Mouse (Mus musculus) heart, adult 9 months (tissue): ENCODE measurements around the gene Psd4.

ENCODE experiments used
- DNase-seq, 2 experiments: peaks; one replicate each; pipeline ENCODE4 v3.0.0; 2022; ENCODE audit warnings: low spot score in 2 of 2

The Psd4 gene

DNA sequence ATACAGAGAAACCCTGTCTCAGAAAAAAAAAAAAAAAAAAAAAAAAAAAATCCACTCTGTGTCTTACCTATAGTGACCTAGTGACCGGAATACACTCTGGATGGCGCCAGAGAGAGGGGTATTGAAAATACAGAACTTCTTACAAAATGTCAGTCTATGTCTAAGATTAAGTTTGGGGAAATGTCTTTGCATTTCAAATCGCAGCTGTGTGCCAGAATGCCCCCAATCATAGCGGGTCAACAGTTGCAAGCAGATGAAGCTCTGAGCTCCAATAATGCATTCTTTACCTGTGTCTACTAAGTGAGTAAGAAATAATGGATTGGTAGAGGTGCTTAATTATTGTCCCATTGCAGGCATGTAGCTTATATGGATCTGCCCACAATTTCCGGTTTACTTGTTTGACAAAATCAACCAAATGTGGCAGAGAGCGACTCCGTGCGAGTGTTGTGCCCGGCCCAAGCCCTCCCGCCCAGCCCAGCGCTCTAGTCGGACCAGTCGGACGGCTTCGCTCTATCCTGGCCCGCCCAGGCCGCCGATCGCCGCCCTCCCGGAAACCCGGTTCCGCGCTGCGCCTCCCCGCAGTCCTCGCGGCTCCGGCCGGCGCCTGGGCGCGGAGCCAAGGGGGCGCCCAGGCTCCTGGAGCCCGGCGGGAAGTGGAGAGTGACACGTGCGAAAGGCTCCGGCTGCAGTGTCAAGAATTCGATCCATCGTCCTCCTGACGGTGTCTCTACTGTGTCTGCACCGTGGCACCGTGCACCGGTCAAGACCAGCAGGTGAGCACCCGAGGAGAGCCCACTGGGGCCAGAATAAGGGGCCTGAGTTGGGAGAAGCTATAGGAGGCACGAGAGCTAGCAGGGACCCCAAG, at the start of gene Psd4:
Gene Psd4 (plus strand): TSS at position 551 of the 865 bp plus-strand sequence.
- peak; percentile 27 to 44 for DNase-seq

DNA sequence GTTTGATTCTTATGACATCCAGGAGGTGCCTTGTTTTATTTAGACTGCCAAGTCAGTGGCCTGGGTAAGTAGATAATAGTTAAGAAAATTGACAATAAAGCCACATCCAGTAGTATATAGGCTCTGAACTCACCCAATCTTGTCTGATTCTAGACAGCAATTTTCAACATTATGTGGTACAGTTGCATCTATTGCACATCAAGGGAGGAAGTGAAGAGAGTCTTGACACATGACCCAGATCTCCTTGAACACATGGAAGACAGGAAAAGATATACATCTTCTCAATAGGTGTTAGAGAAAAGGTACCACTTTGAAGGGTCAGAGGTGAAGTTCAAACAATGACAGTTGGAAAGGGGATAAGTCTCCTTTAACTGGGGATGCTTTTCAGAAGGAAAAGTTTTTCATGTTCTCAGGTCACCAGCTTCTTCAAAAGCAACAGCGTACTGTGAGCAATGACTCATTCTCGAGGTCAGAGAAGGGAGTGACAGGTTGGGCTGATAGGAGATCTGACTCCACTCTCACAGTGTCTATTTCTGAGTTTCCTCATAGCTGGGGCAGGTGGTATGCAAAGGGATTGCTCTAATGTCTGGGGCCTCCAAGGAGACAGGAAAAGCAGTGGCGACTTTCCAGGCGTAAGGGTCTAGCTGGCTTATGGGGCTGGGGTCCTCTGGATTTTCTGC, 49.3 kb upstream of the Psd4 start:
- DNase-seq = no peak

DNA sequence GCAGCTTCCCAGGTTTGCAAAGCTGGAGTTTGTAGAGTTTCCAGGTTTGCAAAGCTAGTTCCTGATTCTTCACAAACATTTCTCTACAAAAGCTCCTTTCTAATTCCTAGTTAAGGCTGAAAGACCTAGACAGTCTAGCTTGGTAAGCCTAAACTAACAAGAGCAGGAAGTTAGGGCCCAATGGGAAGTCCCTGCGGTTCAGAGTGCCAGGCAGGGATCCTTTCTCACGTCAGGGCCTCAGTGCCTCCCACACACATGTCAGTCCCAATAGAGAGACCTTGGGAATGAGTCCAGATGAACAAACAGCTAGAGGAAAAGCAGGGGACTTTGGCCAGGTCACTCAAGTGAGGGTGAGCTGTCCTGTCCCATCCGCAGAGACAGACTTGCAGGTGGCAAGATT, 32.0 kb upstream of the Psd4 start:
- no peak for DNase-seq

DNA sequence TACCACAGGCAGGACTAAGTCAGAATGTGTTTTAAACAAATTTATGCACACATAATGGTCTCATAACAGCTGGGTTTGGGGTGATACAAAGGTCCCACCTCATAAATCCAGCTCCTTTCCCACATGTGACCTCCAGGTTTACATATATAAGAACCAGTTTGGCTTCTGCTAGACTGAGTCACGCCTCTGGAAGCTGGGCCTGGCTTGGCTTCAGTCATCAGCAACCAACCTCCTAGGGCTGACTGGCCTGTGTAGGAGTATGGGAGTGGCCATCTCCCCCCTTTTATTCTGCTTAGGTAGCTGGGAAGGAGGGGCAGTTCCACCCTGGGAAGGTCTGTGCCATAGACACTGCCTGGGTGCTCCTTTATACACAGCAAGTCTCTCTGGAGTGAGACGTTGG, 30.8 kb upstream of the Psd4 start, which contains the start of gene Il1rn:
Gene Il1rn (plus strand): TSS at position 309 of the 400 bp plus-strand sequence.
- DNase-seq = no peak

DNA sequence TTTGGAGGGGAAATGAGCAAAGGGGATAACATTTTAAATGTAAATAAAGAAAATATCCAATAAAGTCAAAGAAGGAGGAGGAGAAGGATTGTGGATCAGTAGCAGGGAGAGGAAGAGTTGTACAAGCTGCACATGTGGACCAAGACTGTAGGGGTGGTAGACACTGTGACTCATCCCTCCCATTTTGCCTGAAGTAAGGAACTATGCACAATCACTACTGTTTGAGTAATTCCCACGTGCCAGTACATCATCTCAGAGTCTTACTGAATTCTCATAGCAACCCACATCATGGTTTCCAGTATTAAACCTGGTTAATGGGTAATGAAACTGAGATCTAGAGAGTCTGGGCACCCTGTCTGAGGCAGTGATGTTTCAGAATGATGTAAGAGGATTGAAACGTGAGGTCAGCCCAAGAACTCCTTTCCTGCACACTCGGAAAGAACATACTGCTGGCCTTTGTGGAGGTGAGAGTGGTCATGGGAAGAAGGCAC, 25.9 kb upstream of the Psd4 start:
- no peak for DNase-seq

DNA sequence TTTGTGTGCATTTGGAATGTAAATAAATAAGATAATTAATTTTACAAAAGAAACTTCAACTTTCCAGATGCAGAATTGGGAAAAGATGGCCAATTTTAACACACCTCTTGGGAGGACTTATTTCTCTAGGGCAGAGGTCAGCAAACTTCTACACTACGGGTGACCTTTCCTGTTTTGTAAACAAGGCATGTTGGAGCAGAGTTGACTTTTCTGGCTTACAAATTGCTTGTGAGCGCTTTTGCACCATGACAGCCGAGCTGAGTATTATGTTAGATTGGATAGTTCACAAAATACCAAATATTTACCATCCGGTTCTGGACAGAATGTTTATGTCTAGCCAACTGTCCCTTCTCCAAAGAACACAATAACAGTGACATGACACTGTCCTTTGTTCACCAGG, 22.8 kb upstream of the Psd4 start:
- no peak for DNase-seq

DNA sequence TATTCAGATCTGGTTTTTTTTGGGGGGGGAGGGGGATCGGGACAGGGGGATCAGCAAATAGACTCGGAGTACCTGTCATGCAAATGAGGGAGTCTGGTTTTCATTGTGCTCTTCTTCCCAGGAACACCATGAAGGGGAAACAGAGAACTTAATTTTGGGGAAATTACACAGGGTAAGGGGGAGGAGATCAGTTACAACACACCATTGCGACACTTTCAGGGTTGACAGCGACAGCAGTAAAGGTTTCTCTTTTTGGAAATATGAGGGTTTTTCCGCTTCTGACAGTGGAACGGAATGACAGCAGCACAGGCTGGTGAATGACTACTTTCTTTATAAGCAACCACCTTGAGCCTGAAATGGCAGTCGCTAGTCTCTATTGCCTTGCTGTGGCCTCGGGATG, 22.3 kb upstream of the Psd4 start:
- DNase-seq = no peak

DNA sequence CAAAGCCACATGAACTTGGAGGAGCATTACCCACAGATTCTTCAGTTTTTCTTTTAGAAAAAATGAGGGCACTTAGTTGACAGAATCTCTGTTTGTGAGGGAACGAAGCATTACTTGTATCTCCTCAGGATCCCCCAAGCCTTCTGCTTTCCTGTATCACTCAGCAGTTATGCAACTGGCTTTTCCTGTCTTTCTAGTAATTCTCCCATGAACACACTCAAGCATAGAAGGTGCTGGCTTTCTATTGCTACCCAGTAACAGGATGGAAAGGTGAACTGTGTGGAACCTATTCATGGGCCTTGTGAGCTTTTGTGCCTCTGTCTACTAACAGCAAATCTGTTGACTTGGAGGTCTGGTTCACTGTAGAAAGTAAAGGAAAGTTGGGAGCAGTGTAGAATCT, 19.5 kb upstream of the Psd4 start:
- DNase-seq = no peak

DNA sequence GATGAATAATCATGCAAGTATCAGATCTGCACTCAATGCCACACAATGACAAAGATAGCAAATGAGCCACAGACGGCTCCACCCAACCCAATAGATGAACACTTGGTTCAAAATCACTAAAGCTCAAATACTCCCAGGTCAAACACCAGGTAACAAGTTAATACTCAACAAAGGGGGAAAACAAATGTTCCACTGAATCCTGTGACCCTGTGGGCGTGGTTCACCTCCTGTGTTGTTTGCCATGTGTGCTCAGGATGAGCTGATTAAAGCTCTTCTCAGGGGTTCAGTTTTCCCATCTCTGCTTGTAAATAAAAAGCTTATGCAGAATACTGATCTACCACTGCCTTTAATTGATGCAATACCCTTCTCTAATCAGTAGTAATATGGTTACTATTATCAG, 16.2 kb upstream of the Psd4 start:
- DNase-seq = no peak

DNA sequence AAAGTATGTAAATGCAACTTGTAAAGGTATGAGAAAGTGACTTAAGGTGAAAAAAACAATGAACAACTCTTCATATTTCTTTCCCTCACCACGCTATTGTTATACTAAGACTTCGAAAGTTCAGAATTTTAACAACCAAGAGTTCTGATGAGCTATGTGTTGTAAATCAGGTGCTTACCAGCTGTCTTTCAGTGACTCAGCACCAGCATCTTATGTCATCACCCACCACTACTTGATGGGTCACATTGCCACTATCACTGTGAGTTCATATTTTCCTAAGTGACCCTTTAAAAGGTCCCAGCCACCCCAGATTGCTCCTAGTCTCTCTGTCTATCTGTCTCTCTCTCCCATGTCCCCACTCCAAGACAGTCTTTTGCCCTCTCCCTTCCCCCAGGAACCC, 14.3 kb upstream of the Psd4 start:
- no peak for DNase-seq

DNA sequence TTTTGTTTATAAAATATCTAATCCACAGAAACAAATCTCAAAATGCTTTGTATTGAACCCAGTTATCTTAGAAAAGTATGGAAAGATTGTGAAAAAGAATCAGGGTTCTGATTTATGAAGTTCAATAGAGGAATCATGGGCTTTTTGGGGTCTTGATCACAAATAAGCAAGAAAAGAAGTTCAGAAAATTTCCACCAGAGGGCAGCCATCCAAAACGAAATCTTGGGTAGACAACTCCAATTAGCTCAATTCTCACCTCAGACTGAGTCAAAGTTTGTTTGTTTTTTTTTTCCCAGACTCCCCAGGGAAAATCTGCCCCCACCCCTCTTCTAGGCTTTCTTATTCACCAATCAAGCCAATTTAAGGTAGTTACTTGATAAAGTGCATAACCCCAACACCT, 9.7 kb upstream of the Psd4 start:
- no peak for DNase-seq

DNA sequence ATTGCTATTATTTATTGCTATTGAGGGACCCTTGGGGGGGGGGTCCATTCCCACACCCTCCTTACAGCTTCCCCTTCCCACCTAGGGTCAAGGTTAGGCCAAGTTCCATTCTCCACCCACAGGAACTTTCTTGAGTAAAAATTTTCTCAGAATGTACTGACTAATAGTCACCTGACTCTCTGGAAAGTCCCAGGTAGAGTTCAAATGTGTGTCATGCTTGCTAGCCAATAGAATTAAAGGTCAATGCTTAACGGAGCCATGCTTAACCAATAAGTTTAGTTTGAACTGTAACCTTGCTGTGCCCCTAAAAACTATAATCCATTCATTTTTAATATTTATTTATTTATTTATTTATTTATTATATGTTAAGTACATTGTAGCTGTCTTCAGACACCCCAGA, 8.0 kb upstream of the Psd4 start:
- DNase-seq = no peak

DNA sequence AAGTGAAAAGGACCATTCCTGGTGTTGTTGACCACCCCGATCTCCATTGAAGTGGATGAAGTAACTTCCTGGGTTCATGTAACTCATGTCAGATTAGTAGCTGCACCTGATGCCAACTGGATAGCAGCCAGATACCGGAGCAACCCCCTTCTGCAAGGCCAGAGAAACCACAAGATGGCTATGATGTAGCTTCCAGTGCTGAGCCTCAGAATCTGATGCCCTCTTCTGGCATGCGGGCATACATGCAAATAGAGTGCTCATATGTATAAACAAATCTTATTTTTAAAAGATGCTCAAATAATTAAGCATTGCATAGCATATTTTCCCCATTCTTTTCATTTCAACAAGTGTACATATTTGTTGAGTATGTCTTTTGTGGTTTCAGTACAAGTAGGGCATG, 3.6 kb upstream of the Psd4 start:
- DNase-seq = no peak

DNA sequence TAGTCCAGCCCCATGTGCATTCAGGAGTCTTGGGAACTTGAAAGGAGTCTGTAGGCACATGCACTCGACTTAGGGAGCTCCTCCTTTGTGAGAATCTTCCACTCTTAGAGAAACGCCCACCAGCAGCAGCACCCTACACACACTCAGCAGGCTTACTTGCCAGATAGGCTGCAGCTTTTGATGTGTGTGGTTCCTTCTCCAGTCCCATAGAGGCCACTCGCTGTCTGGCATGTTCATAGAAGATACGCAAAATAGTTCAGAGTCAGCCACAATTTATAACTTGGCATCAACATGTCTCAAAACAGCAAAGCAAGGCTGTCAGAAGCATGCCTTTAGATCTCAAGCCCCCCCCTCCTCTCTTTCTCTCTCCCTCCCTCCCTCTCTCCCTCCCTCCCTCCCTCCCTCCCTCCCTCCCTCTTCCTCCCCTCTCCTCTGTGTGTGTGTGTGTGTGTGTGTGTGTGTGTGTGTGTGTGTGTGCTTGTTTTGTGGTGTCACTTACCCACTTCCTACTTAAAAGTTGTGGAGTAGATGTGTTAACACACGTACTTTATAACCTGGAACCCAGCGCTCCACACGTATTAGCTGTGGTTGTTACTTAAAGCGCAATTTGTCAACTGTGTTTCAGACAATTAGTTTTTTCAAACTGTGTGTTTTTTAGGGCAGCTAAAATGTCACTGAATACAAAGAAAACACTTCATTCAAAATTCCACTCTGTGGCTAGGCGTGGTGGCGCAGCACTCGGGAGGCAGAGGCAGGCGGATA, 985 bp upstream of the Psd4 start:
- no peak for DNase-seq

DNA sequence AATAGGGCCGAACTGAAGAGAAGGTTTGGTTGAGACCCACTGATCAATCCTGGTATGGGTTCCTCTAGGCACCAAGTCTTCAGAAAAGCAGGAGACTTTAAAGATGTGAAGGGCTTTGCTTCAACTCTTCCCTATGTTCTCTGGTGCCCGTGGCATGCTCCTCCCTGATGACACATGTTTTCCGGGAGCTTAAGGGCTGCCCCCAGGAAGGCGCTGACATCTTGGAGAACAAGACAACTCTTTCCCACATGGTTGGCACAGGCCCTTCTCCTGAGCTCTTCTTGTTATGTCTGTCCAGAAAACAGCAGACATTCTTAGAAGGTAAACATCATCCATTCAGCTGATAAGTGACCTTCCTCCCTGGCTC, 498 bp downstream of the Psd4 start:
- no peak for DNase-seq

DNA sequence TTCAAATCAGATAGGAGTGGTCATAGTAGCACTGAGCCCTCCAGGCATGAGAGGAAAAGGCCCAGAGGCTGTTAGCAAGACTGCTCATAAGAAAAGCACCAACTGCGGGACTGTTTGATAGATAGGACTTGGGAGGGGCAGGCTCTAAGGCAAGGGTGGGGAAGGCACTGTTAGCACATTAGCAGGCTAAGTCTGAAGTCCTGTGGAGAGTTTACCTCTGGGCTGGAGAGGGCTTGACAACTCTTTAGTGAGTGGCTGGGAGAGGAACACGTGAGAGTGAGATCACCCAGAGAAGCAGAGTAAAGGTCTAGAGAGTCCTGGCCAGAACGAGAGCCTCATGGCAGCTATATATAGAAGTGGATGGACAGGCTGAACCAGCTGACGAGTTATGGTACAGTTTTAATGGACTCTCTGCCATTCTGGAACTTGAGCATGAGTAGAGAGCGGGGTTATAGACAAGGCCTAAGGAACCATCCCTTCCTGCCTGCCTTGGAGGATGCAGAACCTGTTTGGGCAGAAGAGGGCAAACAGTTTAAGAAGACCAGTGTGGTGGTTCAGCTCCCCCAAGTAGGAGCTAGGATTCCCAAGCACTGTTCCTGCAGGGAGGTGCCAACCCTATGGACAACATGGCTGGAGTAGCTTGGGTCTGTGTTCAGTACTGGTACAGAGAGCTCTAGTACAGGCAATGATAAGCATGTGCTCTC, 11.5 kb downstream of the Psd4 start:
- no peak for DNase-seq

DNA sequence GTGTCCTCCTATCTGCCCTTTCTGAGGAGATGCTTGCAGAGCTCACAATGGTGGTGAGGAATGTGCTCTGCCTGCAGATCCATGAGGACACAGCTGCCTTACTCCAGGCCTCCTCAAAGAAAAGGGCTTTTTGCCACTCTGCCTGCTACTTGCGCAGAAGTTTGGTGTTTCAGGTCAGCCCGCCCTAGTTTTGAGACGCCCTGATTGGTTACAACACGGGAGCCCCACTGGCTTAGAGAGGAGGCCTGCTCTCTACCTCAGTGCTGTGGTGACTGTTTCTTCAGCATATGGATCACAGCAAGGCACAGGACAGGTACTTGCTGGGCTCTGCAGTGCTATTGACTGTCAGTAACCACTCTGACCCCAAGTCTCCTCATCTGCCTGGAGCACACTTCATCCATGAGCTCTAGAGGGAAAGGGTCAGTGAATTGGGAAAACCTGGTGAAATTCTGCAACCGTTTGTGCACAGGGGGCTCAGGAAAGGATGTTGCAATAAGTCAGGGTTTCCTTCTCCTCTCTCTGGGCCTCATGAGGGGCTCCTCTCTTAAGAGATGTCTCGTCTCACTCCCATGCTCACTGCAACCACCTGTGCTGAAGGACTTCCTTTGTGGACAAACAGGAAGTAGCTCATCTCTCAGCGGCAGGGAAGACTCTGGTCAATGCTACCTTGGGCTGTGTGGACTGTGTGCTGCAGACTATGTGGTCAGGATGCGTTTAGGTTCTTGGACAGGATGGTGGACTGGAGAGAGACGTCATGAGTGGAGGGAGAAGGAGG, 15.3 kb downstream of the Psd4 start:
- no peak for DNase-seq

DNA sequence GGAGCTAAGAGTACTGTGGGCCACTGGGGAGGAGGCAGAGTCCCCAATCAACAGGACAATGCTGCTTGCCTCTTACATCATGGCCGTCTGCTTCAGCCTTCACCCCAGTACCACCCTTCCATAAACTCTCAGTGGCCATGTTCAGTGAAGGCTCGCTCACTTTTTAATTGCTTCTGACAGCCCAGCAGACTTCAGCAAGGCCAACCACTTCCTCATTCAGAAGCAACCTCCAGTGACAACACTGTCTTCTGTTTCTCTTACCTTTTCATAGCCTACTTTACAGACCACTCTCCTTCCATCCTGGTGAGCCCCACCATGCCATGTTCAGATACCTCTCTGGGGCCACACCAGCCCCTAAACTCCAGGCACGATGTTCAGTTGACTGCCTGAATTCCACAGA, 16.3 kb downstream of the Psd4 start:
- no peak for DNase-seq

DNA sequence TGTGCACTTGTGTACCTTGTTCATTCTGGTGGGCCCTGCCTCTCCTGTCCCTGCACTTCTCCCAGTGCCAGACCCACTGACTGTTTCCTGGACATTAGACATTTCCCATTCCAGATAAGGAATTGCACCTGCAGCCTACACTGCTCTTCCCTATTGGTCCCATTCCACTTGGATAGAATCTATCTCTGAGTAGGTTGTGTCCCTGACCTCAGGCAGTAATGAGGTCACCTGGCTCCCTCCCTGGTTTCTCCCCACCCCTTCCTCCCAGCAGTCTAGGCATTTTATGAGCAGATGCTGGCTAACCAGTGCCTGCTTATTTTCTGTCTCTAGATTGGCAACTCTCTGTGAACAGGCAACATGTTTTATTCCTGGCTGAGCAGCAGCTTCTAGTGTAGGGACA, 17.0 kb downstream of the Psd4 start:
- DNase-seq = no peak

DNA sequence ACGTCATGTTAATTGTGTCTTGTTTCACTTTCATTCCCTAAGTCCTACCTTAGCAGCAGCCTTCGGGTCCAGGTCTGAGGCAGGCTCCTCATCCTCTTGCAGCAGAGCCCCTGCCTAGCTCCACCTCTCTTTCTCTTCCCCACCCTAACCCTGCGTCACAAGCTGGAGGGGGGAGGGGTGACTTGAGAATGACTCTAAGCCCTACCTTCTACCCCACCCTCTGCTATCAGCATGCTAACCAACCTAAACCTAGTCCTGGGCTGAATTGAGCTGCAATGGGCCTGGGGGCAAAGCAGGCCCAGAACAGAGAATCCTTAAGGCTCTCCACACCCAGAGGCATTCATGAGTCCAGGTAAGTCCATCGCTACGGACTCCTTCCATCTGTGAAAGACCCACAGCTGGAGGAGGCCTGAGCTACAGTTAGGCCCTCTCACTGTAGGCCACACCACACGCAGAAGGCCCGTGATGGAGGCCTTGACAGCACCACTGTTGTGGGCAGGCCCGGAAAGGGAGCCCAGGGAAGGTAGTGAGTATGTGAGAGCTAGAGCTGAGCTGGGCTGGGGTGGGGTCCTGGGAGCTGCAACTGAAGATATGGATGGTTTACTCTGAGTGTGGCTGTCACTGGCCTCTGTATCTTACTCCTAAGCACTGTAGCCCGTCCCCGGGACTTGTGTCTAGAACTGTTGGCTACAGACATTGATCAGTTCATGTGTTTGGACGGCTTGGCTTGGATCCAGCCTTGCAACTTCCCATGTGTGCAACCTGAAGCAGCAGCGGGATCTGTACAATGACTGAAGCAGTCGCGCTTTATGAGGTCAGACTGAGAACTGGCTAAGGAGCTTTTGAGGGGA, 18.0 kb downstream of the Psd4 start:
- DNase-seq = no peak
